Mouse (Mus musculus) spleen, adult 2 months (tissue): ENCODE measurements around the gene Dnajc7.

Source experiments
- CTCF ChIP-seq: fragments of 200-500 bp; IDR thresholded peaks from 2 replicates; pipeline ENCODE4 v1.5.1; 2011; ENCODE audit warnings: mild to moderate bottlenecking, inconsistent platforms; ENCODE audit not compliant: insufficient read depth, insufficient read length, insufficient replicate concordance; ENCODE audit errors: extremely low read depth
- POLR2A ChIP-seq: fragments of 200-500 bp; IDR thresholded peaks from 2 replicates; pipeline ENCODE4 v1.6.1; 2011; ENCODE audit warnings: low read depth, low read length, inconsistent platforms

- TF ChIP-seq CTCF (no peak), POLR2A (no peak)
Measured at GRCm38 (mm10) chr11:100595533-100595932, 24.4 kb downstream of the Dnajc7 start.
